In genomic region chr8:85452328-85452727, GRCm38 (mm10) we compare ENCODE assay signal across 9 mouse cellular contexts. TPM values are rescaled to one million over a fixed set of nuclear protein-coding genes. Genes with fewer than 3 reads are reported as not detected.
DNase-seq lines count a peak whose midpoint lies in the region; ATAC-seq lines count a peak whose summit lies in the region.
"Had no signal": no experiment of that assay in that cellular context is flagged by ENCODE, and none has a peak within 500 bp of the region (broad histone marks: within the 10 kb centered on the region; RNA-seq: fewer than 3 reads in every experiment).

No protein-coding gene starts in this region.

- H3K9me3 ChIP-seq in heart, embryonic 15.5 days (replicated peaks), result no peaks in the 10 kb centered on the region

- 17% methylated on average over 14 of the region's 14 CpGs for WGBS in heart, embryonic 15.5 days

- peaks cover 6% of the 10 kb centered on the region for H3K4me1 ChIP-seq in heart, embryonic 15.5 days (replicated peaks)

- DNase-seq in heart, postnatal 25 days (ENCODE audit: low spot score), result no peak
- peak; percentile 50 for DNase-seq in brain, adult 2 months (ENCODE audit: low read depth, low spot score)
- peak; percentile 26 for DNase-seq in heart, postnatal 4 days
- DNase-seq in B cell, adult 2 months, result no peak
- no peak for DNase-seq in frontal cortex, adult 2 months (ENCODE audit: extremely low spot score in 1 of 2, low spot score in 1 of 2)

- H3K27ac ChIP-seq in heart, embryonic 15.5 days, result no peak overlapping the region
- H3K27ac ChIP-seq: macrophage had no signal

- H3K27me3 ChIP-seq in heart, embryonic 15.5 days, result no peaks in the 10 kb centered on the region

- no peak overlapping the region for H3K9ac ChIP-seq in heart, embryonic 15.5 days

- no peaks in the 10 kb centered on the region for H3K36me3 ChIP-seq in heart, embryonic 15.5 days

- intact Hi-C loops in heart, postnatal 25 days (cut with DNase I), result no loop called here

- ATAC-seq in heart, embryonic 15.5 days (replicated peaks; ENCODE audit: insufficient number of reproducible peaks, insufficient read depth, low FRiP score, low read depth), result no peak
- peak; percentile 41 for ATAC-seq in megakaryocyte progenitor cell, adult 5-6 weeks (replicated peaks; ENCODE audit: poor library complexity)
- no peak for ATAC-seq in erythroid progenitor cell, adult 5-6 weeks (replicated peaks; ENCODE audit: low FRiP score, poor library complexity, severe bottlenecking)

- 0 out of 2 replicates have a peak overlapping the region, but pooled peaks have one; percentile 11 for H3K4me3 ChIP-seq in heart, embryonic 15.5 days

- H3K4me2 ChIP-seq in heart, embryonic 15.5 days, result peak overlapping the region; percentile 53

RNA-seq across cellular contexts. Expression of gene 4921524J17Rik, which starts 19.7 kb away (rescaled TPM):
- polyA plus RNA-seq in heart, embryonic 15.5 days (2015; fragmentation: Nextera tagmentation; extraction: Ambion mirVana), result 50.6 and 63.7 TPM in 2 replicates
- 10 to 100 TPM; 21.6 to 25.2 TPM for total RNA-seq in heart, postnatal 25 days (2021)
- 10 to 100 TPM; 17.3 to 22.7 TPM for total RNA-seq in heart, postnatal 4 days (2021)
- total RNA-seq in megakaryocyte progenitor cell, adult 5-6 weeks (2015), result 33.6 and 42.2 TPM in 2 replicates
- total RNA-seq in megakaryocyte progenitor cell, adult 5-6 weeks (2017), result 58.3 and 61.4 TPM in 2 replicates
- polyA plus RNA-seq in frontal cortex, adult 2 months (2012; rRNA removed), result 14.5 and 15.2 TPM in 2 replicates
- 10.5 and 21.8 TPM in 2 replicates for total RNA-seq in erythroid progenitor cell, adult 5-6 weeks (2015; ENCODE audit: low replicate concordance)
- 5.3 and 11.7 TPM in 2 replicates for total RNA-seq in erythroid progenitor cell, adult 5-6 weeks (2017; ENCODE audit: low replicate concordance)

RNA-seq across cellular contexts. Expression of gene Gpt2, which starts 40.0 kb away (rescaled TPM):
- 5.5 and 8.3 TPM in 2 replicates for polyA plus RNA-seq in heart, embryonic 15.5 days (2015; fragmentation: Nextera tagmentation; extraction: Ambion mirVana)
- total RNA-seq in heart, postnatal 25 days (2021), result 10 to 100 TPM; 32.9 to 36.1 TPM
- 1 to 10 TPM; 8.5 to 9.2 TPM for total RNA-seq in heart, postnatal 4 days (2021)
- total RNA-seq in megakaryocyte progenitor cell, adult 5-6 weeks (2015), result 2.5 and 3.5 TPM in 2 replicates
- 4.6 and 5.3 TPM in 2 replicates for total RNA-seq in megakaryocyte progenitor cell, adult 5-6 weeks (2017)
- 52.6 and 52.9 TPM in 2 replicates for polyA plus RNA-seq in frontal cortex, adult 2 months (2012; rRNA removed)
- not detected in 2 replicates for total RNA-seq in erythroid progenitor cell, adult 5-6 weeks (2015; ENCODE audit: low replicate concordance)
- 0.64 TPM in 1 of 2 replicates, not detected in the other for total RNA-seq in erythroid progenitor cell, adult 5-6 weeks (2017; ENCODE audit: low replicate concordance)

Comparison
In these comparisons a context has a peak if more than half of its experiments do, and no peak if none do; other contexts are left out.
1. DNase-seq: peak in brain, adult 2 months (single experiment) and heart, postnatal 4 days (single experiment); none in heart, postnatal 25 days (single experiment), B cell, adult 2 months (0 of 2) and frontal cortex, adult 2 months (0 of 2).